Mouse (Mus musculus) MEL (cell line): ENCODE data around the gene Elovl7. TPM values are rescaled to one million over a fixed set of nuclear protein-coding genes. Genes with fewer than 3 reads are reported as not detected.
A peak's percentile ranks its signal among the peaks of the same experiment; 100 is the strongest.

Experiments
- DNase-seq: peaks from one replicate; pipeline ENCODE4 v3.0.0; 2011; ENCODE audit warnings: low read depth, low spot score
- H3K27ac ChIP-seq: 2 replicates; pipeline ENCODE4 v1.5.1; 2012; ENCODE audit warnings: low read depth, mild to moderate bottlenecking, control low read depth, low read length, moderate library complexity; ENCODE audit not compliant: control insufficient read depth
- H3K27me3 ChIP-seq, 2 experiments: fragments of 150-350 bp in 1 of 2; sonication (generic) in 1 of 2; 2 replicates each; pipeline ENCODE4 v1.6.1; 2012; ENCODE audit warnings: low read length in 2 of 2, mild to moderate bottlenecking in 2 of 2, improper control_type of control experiment in 1 of 2, moderate library complexity in 1 of 2; ENCODE audit not compliant: insufficient read depth in 2 of 2, control insufficient read depth in 1 of 2
- H3K36me3 ChIP-seq, 2 experiments: 2 replicates each; pipeline ENCODE4 v1.6.1; 2012 to 2014; ENCODE audit warnings: low read length in 2 of 2, improper control_type of control experiment in 1 of 2, inconsistent platforms in 1 of 2, mild to moderate bottlenecking in 1 of 2; ENCODE audit not compliant: insufficient read depth in 2 of 2, control insufficient read depth in 1 of 2
- H3K4me1 ChIP-seq, 2 experiments: fragments of 150-350 bp in 1 of 2; sonication (generic) in 1 of 2; 2 replicates each; pipeline ENCODE4 v1.6.1; 2012; ENCODE audit warnings: low read length in 2 of 2, improper control_type of control experiment in 1 of 2, mild to moderate bottlenecking in 1 of 2; ENCODE audit not compliant: insufficient read depth in 2 of 2, control insufficient read depth in 1 of 2
- H3K4me3 ChIP-seq, 2 experiments: fragments of 150-350 bp in 1 of 2; sonication (generic) in 1 of 2; 2 replicates each; pipeline ENCODE4 v1.5.1; 2012; ENCODE audit warnings: low read depth in 2 of 2, low read length in 2 of 2, mild to moderate bottlenecking in 2 of 2, moderate library complexity in 2 of 2, control low read depth in 1 of 2, improper control_type of control experiment in 1 of 2; ENCODE audit not compliant: control insufficient read depth in 1 of 2, insufficient read depth in 1 of 2
- H3K79me2 ChIP-seq: 2 replicates; pipeline ENCODE4 v1.6.1; 2012; ENCODE audit warnings: mild to moderate bottlenecking, low read length, moderate library complexity; ENCODE audit not compliant: control insufficient read depth, poor library complexity, insufficient read depth
- H3K9ac ChIP-seq: 2 replicates; pipeline ENCODE4 v1.6.1; 2012; ENCODE audit warnings: low read depth, mild to moderate bottlenecking, control low read depth, low read length, moderate library complexity; ENCODE audit not compliant: control insufficient read depth, poor library complexity, severe bottlenecking
- H3K9me3 ChIP-seq: fragments of 150-350 bp; sonication (generic); replicated peaks from 2 replicates; pipeline ENCODE4 v1.6.1; 2012; ENCODE audit warnings: mild to moderate bottlenecking, low read length, improper control_type of control experiment, moderate library complexity; ENCODE audit not compliant: insufficient read depth
- CHD1 ChIP-seq: IDR thresholded peaks from 2 replicates; pipeline ENCODE4 v1.6.1; 2012; ENCODE audit warnings: low read depth, mild to moderate bottlenecking, inconsistent platforms, low read length, improper control_type of control experiment
- CHD2 ChIP-seq: IDR thresholded peaks from 2 replicates; pipeline ENCODE4 v1.6.1; 2011; ENCODE audit warnings: low read length, improper control_type of control experiment
- E2F4 ChIP-seq: IDR thresholded peaks from 2 replicates; pipeline ENCODE4 v1.6.1; 2011; ENCODE audit warnings: low read depth, low read length, improper control_type of control experiment, borderline replicate concordance
- ELF1 ChIP-seq: IDR thresholded peaks from 2 replicates; pipeline ENCODE4 v1.6.1; 2014; ENCODE audit warnings: low read depth, mild to moderate bottlenecking, inconsistent platforms, low read length, improper control_type of control experiment, moderate library complexity
- GABPA ChIP-seq: IDR thresholded peaks from 2 replicates; pipeline ENCODE4 v1.6.1; 2012; ENCODE audit warnings: low read depth, mild to moderate bottlenecking, inconsistent platforms, low read length, improper control_type of control experiment, moderate library complexity
- JUND ChIP-seq: IDR thresholded peaks from 2 replicates; pipeline ENCODE4 v1.6.1; 2011; ENCODE audit warnings: low read depth, mild to moderate bottlenecking, improper control_type of control experiment, low read length
- MAFK ChIP-seq: IDR thresholded peaks from 2 replicates; pipeline ENCODE4 v1.6.1; 2011; ENCODE audit warnings: low read depth, mild to moderate bottlenecking, low read length, improper control_type of control experiment, borderline replicate concordance
- MAX ChIP-seq: IDR thresholded peaks from 2 replicates; pipeline ENCODE4 v1.6.1; 2011; ENCODE audit warnings: low read length, improper control_type of control experiment
- MYB ChIP-seq: IDR thresholded peaks from 2 replicates; pipeline ENCODE4 v1.6.1; 2011; ENCODE audit warnings: mild to moderate bottlenecking, low read depth, low read length, improper control_type of control experiment
- MYC ChIP-seq: IDR thresholded peaks from 2 replicates; pipeline ENCODE4 v1.6.1; 2011; ENCODE audit warnings: low read depth, mild to moderate bottlenecking, low read length, improper control_type of control experiment, moderate library complexity
- POLR2A ChIP-seq, 2 experiments: IDR thresholded peaks; 2 replicates each; pipeline ENCODE4 v1.6.1; 2011 to 2012; ENCODE audit warnings: low read length in 2 of 2, mild to moderate bottlenecking in 2 of 2, control low read depth in 1 of 2, improper control_type of control experiment in 1 of 2, low read depth in 1 of 2, moderate library complexity in 1 of 2; ENCODE audit not compliant: control insufficient read depth in 1 of 2, insufficient read depth in 1 of 2, poor library complexity in 1 of 2
- POLR2AphosphoS5 ChIP-seq: IDR thresholded peaks from 2 replicates; pipeline ENCODE4 v1.6.1; 2012; ENCODE audit warnings: low read depth, borderline replicate concordance, mild to moderate bottlenecking, inconsistent platforms, low read length, moderate library complexity, mixed read lengths
- RAD21 ChIP-seq: IDR thresholded peaks from 2 replicates; pipeline ENCODE4 v1.6.1; 2011; ENCODE audit warnings: mild to moderate bottlenecking, low read depth, low read length, improper control_type of control experiment
- RCOR1 ChIP-seq: IDR thresholded peaks from 2 replicates; pipeline ENCODE4 v1.6.1; 2012; ENCODE audit warnings: low read depth, mild to moderate bottlenecking, inconsistent platforms, low read length, improper control_type of control experiment
- SMC3 ChIP-seq: IDR thresholded peaks from 2 replicates; pipeline ENCODE4 v1.6.1; 2011; ENCODE audit warnings: low read depth, low read length, improper control_type of control experiment
- UBTF ChIP-seq: IDR thresholded peaks from 2 replicates; pipeline ENCODE4 v1.6.1; 2012; ENCODE audit warnings: low read depth, mild to moderate bottlenecking, inconsistent platforms, low read length, improper control_type of control experiment, moderate library complexity, borderline replicate concordance; ENCODE audit not compliant: insufficient read depth
- polyA plus RNA-seq, 2 experiments: library from polyadenylated mRNA; stranded (reverse) in 1 of 2; unstranded in 1 of 2; fragments of >175 nt in 1 of 2; fragments of >200 nt in 1 of 2; gene quantifications; 2 replicates each; pipeline versions ENCODE4 v1.2.1 to v1.2.4; 2012; ENCODE audit warnings: low replicate concordance in 2 of 2, low read depth in 1 of 2; ENCODE audit not compliant: insufficient read length in 2 of 2, insufficient read depth in 1 of 2, missing spikeins in 1 of 2
- total RNA-seq: library from RNA; depleted of rRNA; stranded (reverse); fragments of 300-350 nt; gene quantifications from 2 replicates; pipeline ENCODE4 v1.2.3, GENCODE M21; 2012

Elovl7 gene
- total and polyA plus RNA-seq, 3 experiments = not detected

DNA sequence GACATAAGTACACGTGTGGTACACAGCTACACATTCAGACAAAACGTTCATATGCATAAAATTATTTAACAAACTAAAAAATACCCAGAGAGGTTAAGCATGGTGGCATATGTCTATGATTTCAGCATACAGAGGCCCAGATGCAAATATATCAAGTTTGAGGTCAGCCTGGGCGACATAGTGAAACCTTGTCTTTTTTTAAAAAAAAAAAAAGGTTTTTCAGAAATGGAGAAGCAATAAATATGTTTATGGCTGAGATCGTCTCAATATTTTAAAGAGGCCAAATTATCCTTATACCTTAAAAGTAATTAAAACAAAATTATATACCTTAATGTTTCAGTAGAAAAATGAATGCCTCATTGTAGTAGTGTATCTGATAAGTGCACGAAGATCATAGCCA lies 6.1 kb upstream of the Elovl7 start:
- H3K27me3 ChIP-seq = no peaks in the 10 kb centered on the region; a peak in 1 of 4 replicates
- no peak for DNase-seq
- H3K36me3 ChIP-seq = peaks cover 0 to 4% of the 10 kb centered on the region in 2 experiments; a peak in 2 of 4 replicates
- peaks cover 4 to 8% of the 10 kb centered on the region in 2 experiments; a peak in 3 of 4 replicates for H3K4me1 ChIP-seq
- no peak overlapping the region for H3K27ac ChIP-seq
- TF ChIP-seq RCOR1 = no peak
- no peak for TF ChIP-seq POLR2A (IDR thresholded peaks at IDR 0.05; ENCODE audit: control insufficient read depth in 1 of 2, insufficient read depth in 1 of 2, low read depth in 1 of 2, low read length in 2 of 2, poor library complexity in 1 of 2)
- TF ChIP-seq MYC = no peak
- no peak for TF ChIP-seq MAX
- no peak for TF ChIP-seq UBTF
- TF ChIP-seq MAFK = no peak
- TF ChIP-seq, all 39 proteins: peak for 0
- H3K9me3 ChIP-seq = no peaks in the 10 kb centered on the region
- no peak overlapping the region for H3K9ac ChIP-seq
- H3K79me2 ChIP-seq = no peaks in the 10 kb centered on the region
- no peak overlapping the region for H3K4me3 ChIP-seq

GRCm38 (mm10) chr13:108210960-108211359 lies 3.2 kb upstream of the Elovl7 start:
- DNase-seq = no peak
- no peak for TF ChIP-seq CHD1
- TF ChIP-seq JUND = no peak
- TF ChIP-seq MYB = no peak
- no peak for TF ChIP-seq E2F4
- TF ChIP-seq SMC3 = no peak
- TF ChIP-seq RAD21 = no peak
- no peak for TF ChIP-seq ELF1
- TF ChIP-seq GABPA = no peak
- H3K27ac ChIP-seq = no peak overlapping the region
- no peak overlapping the region for H3K9ac ChIP-seq
- H3K36me3 ChIP-seq = peaks cover 0 to 8% of the 10 kb centered on the region in 2 experiments; a peak in 2 of 4 replicates
- H3K27me3 ChIP-seq = peaks cover 2 to 7% of the 10 kb centered on the region in 2 experiments; a peak in 3 of 4 replicates
- no peaks in the 10 kb centered on the region for H3K9me3 ChIP-seq
- no peak overlapping the region for H3K4me3 ChIP-seq
- H3K79me2 ChIP-seq = no peaks in the 10 kb centered on the region
- peaks cover 4 to 8% of the 10 kb centered on the region in 2 experiments; a peak in 3 of 4 replicates for H3K4me1 ChIP-seq

DNA sequence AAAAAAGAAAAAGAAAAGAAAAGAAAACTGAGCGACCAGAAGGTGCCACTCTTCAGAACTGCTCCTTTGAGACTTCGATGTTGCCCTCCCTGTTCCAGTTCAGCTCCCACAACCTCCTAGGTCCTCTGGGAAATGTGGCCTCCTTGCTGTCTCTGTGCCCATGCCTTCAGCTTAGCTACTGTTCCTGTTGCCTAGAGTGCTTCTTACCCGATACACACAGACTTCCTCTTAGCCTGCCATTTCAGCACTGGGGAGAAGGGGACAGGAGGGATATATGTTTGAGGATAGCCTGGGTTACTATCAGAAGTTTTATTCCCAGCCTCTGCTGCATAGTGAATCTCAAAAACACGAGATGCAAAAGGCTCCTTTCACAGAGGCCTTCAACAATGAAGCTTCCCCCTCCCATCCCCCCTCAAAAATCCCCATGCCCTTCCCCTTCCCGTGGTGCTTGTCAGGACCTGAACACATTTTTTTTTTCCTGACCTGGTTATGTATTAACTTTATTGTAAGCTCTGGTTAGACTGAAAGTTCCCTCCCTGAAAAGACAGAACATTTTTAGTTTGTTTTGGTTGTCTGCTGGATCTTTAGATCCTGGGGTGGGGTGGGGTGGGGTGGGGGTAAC lies 1.7 kb upstream of the Elovl7 start:
- Histone ChIP-seq H3K4me3 (no peak overlapping the region), H3K9ac (no peak overlapping the region), H3K27me3 (peaks cover 2 to 7% of the 10 kb centered on the region in 2 experiments; a peak in 3 of 4 replicates), H3K9me3 (no peaks in the 10 kb centered on the region), H3K4me1 (peaks cover 4 to 8% of the 10 kb centered on the region in 2 experiments; a peak in 3 of 4 replicates), H3K79me2 (no peaks in the 10 kb centered on the region), H3K27ac (no peak overlapping the region), H3K36me3 (peaks cover 0 to 8% of the 10 kb centered on the region in 2 experiments; a peak in 2 of 4 replicates)
- peak; percentile 36 for DNase-seq
- TF ChIP-seq POLR2AphosphoS5 (no peak), CHD2 (no peak)
